Mouse (Mus musculus): Measurements from ENCODE around the gene Atp6v1a.

The Atp6v1a gene
- long read RNA-seq, experiment 1, full-length matches to known transcripts = 51 of 71 reads
- long read RNA-seq, experiment 1, partial matches to known transcripts = 7 of 71 reads
- long read RNA-seq, experiment 1, other reads (novel, unspliced or antisense) = 13 of 71 reads
- long read RNA-seq, experiment 2, full-length matches to known transcripts = 69 of 96 reads
- long read RNA-seq, experiment 2, partial matches to known transcripts = 7 of 96 reads
- long read RNA-seq, experiment 2, other reads (novel, unspliced or antisense) = 20 of 96 reads

- intact Hi-C loops (cut with DNase I) = no loop called here
These were observed at the start of gene Atp6v1a, which contains the start of gene Naa50 for GRCm38 (mm10) chr16:44139536-44140185. Gene Atp6v1a (minus strand): TSS chr16:44139705. Gene Naa50 (plus strand): TSS chr16:44139830.

GRCm38 (mm10) chr16:44188766-44189165 lies 49.3 kb upstream of the Atp6v1a start:
- intact Hi-C loops (cut with DNase I) = no loop called here

GRCm38 (mm10) chr16:44187172-44187571 lies 47.7 kb upstream of the Atp6v1a start:
- intact Hi-C loops (cut with DNase I) = no loop called here

- intact Hi-C loops (cut with DNase I) = no loop called here
These were observed 45.3 kb upstream of the Atp6v1a start for GRCm38 (mm10) chr16:44184769-44185168.

- intact Hi-C loops (cut with DNase I) = no loop called here
These were observed 43.1 kb upstream of the Atp6v1a start for GRCm38 (mm10) chr16:44182597-44182996.

- intact Hi-C loops (cut with DNase I) = no loop called here
These were observed 39.0 kb upstream of the Atp6v1a start for GRCm38 (mm10) chr16:44178555-44178954.

GRCm38 (mm10) chr16:44176511-44176910 lies 37.0 kb upstream of the Atp6v1a start:
- intact Hi-C loops (cut with DNase I) = no loop called here

- intact Hi-C loops (cut with DNase I) = no loop called here
These were observed 35.5 kb upstream of the Atp6v1a start for GRCm38 (mm10) chr16:44175001-44175400.

GRCm38 (mm10) chr16:44173966-44174530 lies 34.5 kb upstream of the Atp6v1a start:
- intact Hi-C loops (cut with DNase I) = no loop called here

- intact Hi-C loops (cut with DNase I) = no loop called here
These were observed 33.8 kb upstream of the Atp6v1a start, which contains the start of gene Usf3 for GRCm38 (mm10) chr16:44173155-44173941. Gene Usf3 (plus strand): TSS chr16:44173246.

- intact Hi-C loops (cut with DNase I) = no loop called here
These were observed 33.0 kb upstream of the Atp6v1a start for GRCm38 (mm10) chr16:44172297-44173154.

GRCm38 (mm10) chr16:44168990-44169389 lies 29.5 kb upstream of the Atp6v1a start:
- intact Hi-C loops (cut with DNase I) = no loop called here

GRCm38 (mm10) chr16:44165182-44165581 lies 25.7 kb upstream of the Atp6v1a start:
- intact Hi-C loops (cut with DNase I) = no loop called here

GRCm38 (mm10) chr16:44163831-44164230 lies 24.3 kb upstream of the Atp6v1a start:
- intact Hi-C loops (cut with DNase I) = no loop called here

GRCm38 (mm10) chr16:44159325-44159724 lies 19.8 kb upstream of the Atp6v1a start:
- intact Hi-C loops (cut with DNase I) = no loop called here

GRCm38 (mm10) chr16:44154497-44155057 lies 15.1 kb upstream of the Atp6v1a start:
- intact Hi-C loops (cut with DNase I) = no loop called here

- intact Hi-C loops (cut with DNase I) = no loop called here
These were observed 9.7 kb upstream of the Atp6v1a start for GRCm38 (mm10) chr16:44149002-44149767.

- intact Hi-C loops (cut with DNase I) = no loop called here
These were observed 2.0 kb upstream of the Atp6v1a start for GRCm38 (mm10) chr16:44141483-44141882.

GRCm38 (mm10) chr16:44140186-44140787 lies 782 bp upstream of the Atp6v1a start:
- intact Hi-C loops (cut with DNase I) = no loop called here
